Mouse (Mus musculus) monocyte, adult 2 months (primary cell): ENCODE measurements around the gene Cutc.

ENCODE experiments used
- DNase-seq, 2 experiments: peaks; one replicate each; pipeline ENCODE4 v3.0.0; 2022; ENCODE audit warnings: low spot score in 2 of 2, low read depth in 1 of 2

Cutc gene

DNA sequence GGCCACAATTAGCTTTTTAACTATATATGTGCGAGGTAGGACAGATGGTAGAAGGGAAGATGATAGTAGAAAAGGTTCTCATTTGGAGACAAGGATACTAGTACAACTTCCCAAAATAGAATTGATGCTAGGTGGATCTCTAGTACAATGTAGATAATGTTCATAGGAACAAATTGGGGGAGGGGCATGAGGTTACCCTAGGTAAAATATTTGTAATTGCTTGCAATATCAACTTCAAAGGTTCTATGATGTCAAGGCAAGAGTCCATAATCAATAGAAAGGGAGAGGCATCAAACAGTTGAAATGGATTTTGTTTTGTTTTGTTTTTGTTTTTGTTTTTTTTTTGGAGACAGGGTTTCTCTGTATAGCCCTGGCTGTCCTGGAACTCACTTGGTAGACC, 41.2 kb downstream of the Cutc start:
- DNase-seq, result no peak

DNA sequence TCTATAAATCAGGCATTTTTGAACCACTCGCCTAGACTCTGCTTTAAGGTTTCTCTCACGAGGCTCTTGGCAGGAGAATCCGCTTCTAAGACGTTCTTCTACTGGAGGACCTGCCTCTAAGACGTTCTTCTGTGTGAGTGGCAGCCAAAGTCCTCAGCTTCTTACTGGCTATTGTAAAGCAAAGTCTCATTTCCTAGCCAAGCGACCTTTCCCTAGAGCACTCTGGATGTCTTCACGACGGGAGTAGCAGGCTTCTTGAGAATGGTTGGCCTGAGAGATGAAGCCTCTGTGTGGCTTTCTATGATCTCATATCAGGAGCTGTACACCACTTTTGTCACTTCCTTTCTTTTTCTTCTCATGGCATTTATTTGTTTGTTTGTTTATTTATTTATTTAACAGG, 42.7 kb downstream of the Cutc start:
- no peak for DNase-seq

DNA sequence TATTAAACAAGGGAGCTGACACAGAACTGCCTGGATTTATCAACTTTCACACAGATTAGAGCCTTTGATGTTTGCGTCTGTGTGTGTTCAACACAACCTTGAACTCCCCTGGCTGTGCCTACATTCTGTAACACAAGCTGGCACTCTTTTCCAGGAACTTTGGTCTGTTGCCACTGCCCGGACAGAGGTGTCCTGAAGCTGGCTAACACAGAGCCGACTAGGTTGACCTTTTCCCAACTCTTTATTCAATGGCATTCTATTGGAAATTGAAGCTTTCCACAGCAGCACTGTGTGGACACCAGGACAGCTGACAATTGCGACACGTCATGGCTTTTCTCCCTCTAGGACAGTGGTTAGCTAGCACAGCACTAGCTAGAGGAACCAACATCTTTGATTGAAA, 44.4 kb downstream of the Cutc start:
- no peak for DNase-seq

DNA sequence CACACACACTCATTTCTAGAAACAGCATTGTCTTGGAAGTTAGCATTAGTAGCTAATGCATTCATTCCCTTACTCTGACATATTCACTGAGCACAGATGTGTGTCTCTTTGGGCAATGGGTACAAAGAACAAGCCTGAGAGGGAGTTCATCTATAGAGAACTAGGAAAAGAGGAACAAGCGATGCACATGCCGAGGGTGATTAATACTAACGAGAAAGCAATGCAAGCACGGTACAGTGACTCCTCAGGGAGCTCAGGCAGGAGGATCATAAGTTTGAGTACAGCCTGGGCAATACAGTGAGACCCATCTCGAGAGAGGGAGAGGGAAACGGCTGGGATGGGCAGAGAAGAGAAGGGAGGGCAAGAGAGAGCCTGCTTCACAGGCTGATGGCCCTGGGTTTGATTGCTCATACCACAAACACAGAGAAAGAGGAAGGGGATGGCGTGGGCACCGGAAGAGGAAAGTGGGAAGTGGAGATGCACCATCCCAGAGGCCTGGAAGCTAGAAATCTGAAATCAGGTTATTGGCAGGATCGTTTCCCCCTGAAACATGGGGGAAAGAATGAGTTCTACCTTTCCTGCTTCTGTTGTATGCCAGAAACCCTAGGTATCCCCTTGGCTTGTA, 48.7 kb downstream of the Cutc start:
- DNase-seq, result peak in 1 of 2 experiments; percentile 9

DNA sequence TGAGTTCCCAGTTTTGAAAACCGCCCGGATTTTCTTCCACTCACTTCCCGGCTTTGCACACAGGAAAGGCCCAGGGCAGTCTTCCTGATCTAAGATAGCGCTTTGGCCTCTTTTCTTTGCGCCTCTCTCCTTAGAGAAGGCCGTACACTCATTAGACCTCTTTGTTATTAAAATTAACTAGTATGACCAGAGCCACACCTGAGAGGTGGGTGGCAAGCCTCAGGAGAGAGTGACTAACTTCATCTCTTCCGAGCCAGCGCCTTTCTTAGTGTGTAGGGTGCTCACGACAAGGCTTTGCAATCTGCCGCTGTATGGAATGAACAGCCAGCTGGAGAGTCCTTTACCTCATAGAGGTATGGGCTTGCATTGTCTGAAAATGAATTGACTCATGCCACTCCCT, 51.1 kb downstream of the Cutc start:
- no peak for DNase-seq

DNA sequence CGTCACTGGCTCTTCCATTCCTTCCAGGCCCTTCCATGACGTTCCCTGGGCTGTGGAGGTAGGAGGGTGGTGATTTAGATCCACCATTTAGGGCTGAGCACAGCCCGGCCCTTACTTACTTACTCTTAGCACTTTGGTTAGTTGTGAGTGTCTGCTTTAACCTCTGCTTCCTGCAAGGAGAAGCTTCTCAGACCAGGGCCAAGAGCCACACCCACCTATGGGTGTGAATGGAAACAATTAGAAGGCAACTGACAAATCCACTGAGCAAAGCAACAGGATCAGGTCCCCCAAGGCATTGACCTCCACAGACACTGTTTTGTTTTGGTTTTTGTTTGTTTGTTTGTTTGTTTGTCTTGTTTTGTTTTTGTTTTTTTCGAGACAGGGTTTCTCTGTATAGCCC, 56.5 kb downstream of the Cutc start:
- DNase-seq, result no peak

DNA sequence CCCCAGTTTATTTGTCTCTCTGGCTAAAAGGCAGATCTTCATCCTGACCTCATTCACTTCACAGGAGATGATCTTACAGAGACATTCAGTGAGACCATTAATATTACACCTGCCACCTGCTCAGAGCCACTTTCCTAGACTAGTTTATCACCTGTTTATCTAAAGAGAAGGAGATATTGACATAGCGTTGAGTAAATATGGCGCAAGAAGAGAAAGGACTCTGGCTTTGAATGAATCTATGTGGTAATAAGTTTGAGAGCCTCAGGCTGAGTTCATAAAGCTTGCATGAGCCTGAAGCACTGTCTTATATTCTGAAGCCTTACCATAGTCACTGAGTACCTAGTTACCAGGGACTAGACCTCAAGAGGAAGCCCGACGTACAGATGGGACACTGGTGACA, 58.6 kb downstream of the Cutc start:
- no peak for DNase-seq

DNA sequence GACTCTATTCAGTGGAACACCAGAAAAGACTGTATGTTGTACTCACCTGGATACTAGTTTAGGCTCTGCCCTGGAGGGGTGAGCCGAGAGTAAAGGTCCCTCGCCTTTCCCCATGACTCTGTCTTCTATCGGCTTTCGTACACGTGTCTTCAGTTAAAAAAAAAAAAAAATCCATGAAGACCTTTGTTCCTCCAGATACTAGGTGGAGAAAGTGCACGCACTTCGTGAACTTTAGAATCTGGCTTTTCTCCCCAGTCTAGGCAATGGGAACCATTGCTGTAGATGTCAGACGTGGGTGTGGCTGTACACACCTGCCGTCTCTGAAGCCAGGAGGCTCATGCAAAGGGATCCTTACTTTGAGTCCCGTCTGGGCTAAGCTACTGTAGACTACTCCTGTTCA, 60.5 kb downstream of the Cutc start:
- DNase-seq, result no peak

DNA sequence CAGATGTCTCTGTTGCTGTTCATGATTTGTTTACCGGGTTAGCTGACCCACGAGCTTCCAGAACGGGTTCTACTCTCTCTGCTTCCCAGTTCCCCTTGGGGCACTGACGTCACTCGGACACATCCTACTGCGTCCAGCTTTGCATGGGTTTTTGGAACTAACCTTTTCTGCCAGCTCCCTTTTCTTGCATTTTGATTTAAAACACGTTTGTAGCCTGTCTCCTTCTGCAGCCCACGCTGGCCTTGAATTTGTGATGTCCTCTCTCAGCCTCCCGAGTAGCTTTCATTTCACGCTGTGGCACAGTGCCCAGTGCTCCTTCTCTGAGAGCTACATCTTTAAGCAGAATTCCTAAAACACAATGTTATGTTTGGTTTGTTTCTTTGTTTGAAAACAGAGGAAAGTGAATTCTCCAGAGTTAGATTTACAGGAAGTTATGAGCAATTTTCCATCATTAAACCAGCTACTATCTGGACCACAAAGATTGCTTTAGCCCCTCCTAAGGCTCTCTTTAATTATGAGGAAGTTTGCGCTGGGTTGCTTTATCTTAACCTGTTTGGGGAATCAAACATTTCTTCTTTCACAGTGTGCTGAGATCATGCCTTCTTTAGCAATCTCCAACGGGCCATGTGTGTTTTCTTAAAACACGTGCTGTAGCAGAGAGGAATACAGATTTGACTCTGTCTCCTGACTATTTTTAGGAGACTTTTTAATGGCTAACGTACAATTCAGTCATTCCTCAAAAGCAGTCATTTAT, 63.0 kb downstream of the Cutc start:
- no peak for DNase-seq
